Mouse (Mus musculus): Measurements from ENCODE around the gene Ppp6r2. TPM values are rescaled to one million over a fixed set of nuclear protein-coding genes. Genes with fewer than 3 reads are reported as not detected.

Ppp6r2 gene
- total and polyA plus RNA-seq, 2 experiments from 2014 or later, result 87.1 to 225 TPM

- H3K27ac ChIP-seq (ENCODE audit: low read depth, low read length), result no peak overlapping the region
Measured at GRCm38 (mm10) chr15:89282546-89282945, 71.2 kb downstream of the Ppp6r2 start.

GRCm38 (mm10) chr15:89284094-89284493 lies 72.7 kb downstream of the Ppp6r2 start:
- DNase-seq (ENCODE audit: low spot score), result no peak
- no peak overlapping the region for H3K4me2 ChIP-seq (ENCODE audit: low read depth, low read length, poor library complexity, severe bottlenecking)
- WGBS, result 78% methylated on average over 2 of the region's 2 CpGs
- no peak overlapping the region for H3K4me3 ChIP-seq (ENCODE audit: low read depth, low read length)
- no peaks in the 10 kb centered on the region for H3K9me3 ChIP-seq (ENCODE audit: low read length)
- TF ChIP-seq CTCF (IDR thresholded peaks at IDR 0.05), result no peak
- peaks cover 82% of the 10 kb centered on the region for H3K36me3 ChIP-seq (ENCODE audit: insufficient read depth, low read length)
- H3K27me3 ChIP-seq (ENCODE audit: insufficient read depth, low read length), result no peaks in the 10 kb centered on the region
- no peak overlapping the region for H3K27ac ChIP-seq (ENCODE audit: low read depth, low read length)
- no peak for ATAC-seq (ENCODE audit: low FRiP score)
- H3K4me1 ChIP-seq (ENCODE audit: insufficient read depth, low read length), result no peaks in the 10 kb centered on the region
- H3K9ac ChIP-seq (replicated peaks; ENCODE audit: low read length, poor library complexity, severe bottlenecking), result no peak overlapping the region

More at GRCm38 (mm10) chr15:89282546-89282945, 71.2 kb downstream of the Ppp6r2 start:
- H3K36me3 ChIP-seq (ENCODE audit: insufficient read depth, low read length), result peaks cover 81% of the 10 kb centered on the region
- WGBS, result 70% methylated on average over 6 of the region's 6 CpGs
- H3K9me3 ChIP-seq (ENCODE audit: low read length), result no peaks in the 10 kb centered on the region
- DNase-seq (ENCODE audit: low spot score) (no peak), ATAC-seq (ENCODE audit: low FRiP score) (no peak)
- H3K27me3 ChIP-seq (ENCODE audit: insufficient read depth, low read length), result no peaks in the 10 kb centered on the region
- TF ChIP-seq CTCF (IDR thresholded peaks at IDR 0.05), result no peak
- H3K9ac ChIP-seq (replicated peaks; ENCODE audit: low read length, poor library complexity, severe bottlenecking), result no peak overlapping the region
- no peak overlapping the region for H3K4me2 ChIP-seq (ENCODE audit: low read depth, low read length, poor library complexity, severe bottlenecking)
- no peak overlapping the region for H3K4me3 ChIP-seq (ENCODE audit: low read depth, low read length)
- H3K4me1 ChIP-seq (ENCODE audit: insufficient read depth, low read length), result no peaks in the 10 kb centered on the region

- ATAC-seq (ENCODE audit: low FRiP score) (no peak), DNase-seq (ENCODE audit: low spot score) (no peak)
- no peak overlapping the region for H3K4me3 ChIP-seq (ENCODE audit: low read depth, low read length)
- H3K27me3 ChIP-seq (ENCODE audit: insufficient read depth, low read length), result no peaks in the 10 kb centered on the region
- H3K4me1 ChIP-seq (ENCODE audit: insufficient read depth, low read length), result no peaks in the 10 kb centered on the region
- H3K9me3 ChIP-seq (ENCODE audit: low read length), result no peaks in the 10 kb centered on the region
- no peak overlapping the region for H3K9ac ChIP-seq (replicated peaks; ENCODE audit: low read length, poor library complexity, severe bottlenecking)
- H3K4me2 ChIP-seq (ENCODE audit: low read depth, low read length, poor library complexity, severe bottlenecking), result no peak overlapping the region
- TF ChIP-seq CTCF (IDR thresholded peaks at IDR 0.05), result no peak
- H3K36me3 ChIP-seq (ENCODE audit: insufficient read depth, low read length), result peaks cover 82% of the 10 kb centered on the region
- no peak overlapping the region for H3K27ac ChIP-seq (ENCODE audit: low read depth, low read length)
Measured at GRCm38 (mm10) chr15:89285004-89285403, 73.7 kb downstream of the Ppp6r2 start.

GRCm38 (mm10) chr15:89285478-89285877 lies 74.1 kb downstream of the Ppp6r2 start:
- ATAC-seq (ENCODE audit: low FRiP score) (no peak), DNase-seq (ENCODE audit: low spot score) (no peak)
- Histone ChIP-seq H3K4me3 (ENCODE audit: low read depth, low read length) (no peak overlapping the region), H3K27me3 (ENCODE audit: insufficient read depth, low read length) (no peaks in the 10 kb centered on the region), H3K36me3 (ENCODE audit: insufficient read depth, low read length) (peaks cover 79% of the 10 kb centered on the region), H3K9me3 (ENCODE audit: low read length) (no peaks in the 10 kb centered on the region), H3K27ac (ENCODE audit: low read depth, low read length) (no peak overlapping the region), H3K4me1 (ENCODE audit: insufficient read depth, low read length) (no peaks in the 10 kb centered on the region), H3K9ac (replicated peaks; ENCODE audit: low read length, poor library complexity, severe bottlenecking) (no peak overlapping the region), H3K4me2 (ENCODE audit: low read depth, low read length, poor library complexity, severe bottlenecking) (no peak overlapping the region)
- whole genome bisulfite sequencing, result 95% methylated on average over 5 of the region's 5 CpGs
- TF ChIP-seq CTCF (IDR thresholded peaks at IDR 0.05), result no peak

- Histone ChIP-seq H3K4me1 (ENCODE audit: insufficient read depth, low read length) (no peaks in the 10 kb centered on the region), H3K36me3 (ENCODE audit: insufficient read depth, low read length) (peaks cover 78% of the 10 kb centered on the region), H3K27me3 (ENCODE audit: insufficient read depth, low read length) (no peaks in the 10 kb centered on the region), H3K27ac (ENCODE audit: low read depth, low read length) (no peak overlapping the region), H3K4me2 (ENCODE audit: low read depth, low read length, poor library complexity, severe bottlenecking) (no peak overlapping the region), H3K9me3 (ENCODE audit: low read length) (no peaks in the 10 kb centered on the region), H3K4me3 (ENCODE audit: low read depth, low read length) (no peak overlapping the region), H3K9ac (replicated peaks; ENCODE audit: low read length, poor library complexity, severe bottlenecking) (no peak overlapping the region)
- no peak for DNase-seq (ENCODE audit: low spot score)
- ATAC-seq (ENCODE audit: low FRiP score), result no peak
- no peak for TF ChIP-seq CTCF (IDR thresholded peaks at IDR 0.05)
- 80% methylated on average over 7 of the region's 7 CpGs for WGBS
Measured at GRCm38 (mm10) chr15:89286114-89286513, 74.8 kb downstream of the Ppp6r2 start.

GRCm38 (mm10) chr15:89286582-89286981 lies 75.2 kb downstream of the Ppp6r2 start:
- Histone ChIP-seq H3K36me3 (ENCODE audit: insufficient read depth, low read length) (peaks cover 73% of the 10 kb centered on the region), H3K27me3 (ENCODE audit: insufficient read depth, low read length) (no peaks in the 10 kb centered on the region), H3K27ac (ENCODE audit: low read depth, low read length) (no peak overlapping the region), H3K9me3 (ENCODE audit: low read length) (no peaks in the 10 kb centered on the region), H3K9ac (replicated peaks; ENCODE audit: low read length, poor library complexity, severe bottlenecking) (no peak overlapping the region), H3K4me3 (ENCODE audit: low read depth, low read length) (no peak overlapping the region), H3K4me1 (ENCODE audit: insufficient read depth, low read length) (no peaks in the 10 kb centered on the region), H3K4me2 (ENCODE audit: low read depth, low read length, poor library complexity, severe bottlenecking) (no peak overlapping the region)
- ATAC-seq (ENCODE audit: low FRiP score) (no peak), DNase-seq (ENCODE audit: low spot score) (no peak)
- no peak for TF ChIP-seq CTCF (IDR thresholded peaks at IDR 0.05)
- WGBS, result 77% methylated on average over 5 of the region's 5 CpGs

Measured in midbrain, postnatal 0 days (tissue).